Mouse (Mus musculus) forebrain, embryonic 15.5 days (tissue): ENCODE data around the gene Cd93. TPM values are rescaled to one million over a fixed set of nuclear protein-coding genes. Genes with fewer than 3 reads are reported as not detected.

ENCODE experiments used
- ATAC-seq: fragments of 200-750 bp; cut with Nextera tagmentation; replicated peaks from 2 replicates; pipeline ENCODE4 v1.8.0; 2017; ENCODE audit warnings: mild to moderate bottlenecking, moderate TSS enrichment, moderate library complexity
- H3K27ac ChIP-seq: fragments of 300-500 bp; sonication (generic); replicated peaks from 2 replicates; pipeline ENCODE4 v1.5.1; 2015; ENCODE audit warnings: mild to moderate bottlenecking, inconsistent platforms
- H3K27me3 ChIP-seq: fragments of 300-500 bp; sonication (generic); 2 replicates; pipeline ENCODE4 v1.6.1; 2015; ENCODE audit warnings: inconsistent platforms
- H3K36me3 ChIP-seq: fragments of 300-500 bp; sonication (generic); 2 replicates; pipeline ENCODE4 v1.6.1; 2015; ENCODE audit warnings: mild to moderate bottlenecking, inconsistent platforms
- H3K4me1 ChIP-seq: fragments of 300-500 bp; sonication (generic); 2 replicates; pipeline ENCODE4 v1.6.1; 2015; ENCODE audit warnings: inconsistent platforms
- H3K4me2 ChIP-seq: fragments of 300-500 bp; sonication (generic); replicated peaks from 2 replicates; pipeline ENCODE4 v1.6.1; 2015; ENCODE audit warnings: mild to moderate bottlenecking, inconsistent platforms
- H3K4me3 ChIP-seq: fragments of 300-500 bp; sonication (generic); 2 replicates; pipeline ENCODE4 v1.5.1; 2015; ENCODE audit warnings: mild to moderate bottlenecking, inconsistent platforms
- H3K9ac ChIP-seq: fragments of 300-500 bp; sonication (generic); replicated peaks from 2 replicates; pipeline ENCODE4 v1.6.1; 2015; ENCODE audit warnings: mild to moderate bottlenecking, inconsistent platforms
- H3K9me3 ChIP-seq: fragments of 300-500 bp; sonication (generic); 2 replicates; pipeline ENCODE4 v1.6.1; 2016; ENCODE audit warnings: inconsistent platforms
- WGBS: fragments of 180-500 bp; shearing (Covaris S2); methylation state at CpG from one replicate; pipeline ENCODE4 v1.1.7; 2015; ENCODE audit warnings: mixed read lengths; 5-methylcytosine and 5-hydroxymethylcytosine counted together
- polyA plus RNA-seq: library from polyadenylated mRNA; unstranded; fragments of >200 nt; fragmentation: Nextera tagmentation; extraction: Ambion mirVana; gene quantifications from 2 replicates; pipeline ENCODE4 v1.2.1, GENCODE M21; 2015

Gene Cd93
- polyA plus RNA-seq, 1 experiment from 2014 or later, result 6.2 TPM

DNA sequence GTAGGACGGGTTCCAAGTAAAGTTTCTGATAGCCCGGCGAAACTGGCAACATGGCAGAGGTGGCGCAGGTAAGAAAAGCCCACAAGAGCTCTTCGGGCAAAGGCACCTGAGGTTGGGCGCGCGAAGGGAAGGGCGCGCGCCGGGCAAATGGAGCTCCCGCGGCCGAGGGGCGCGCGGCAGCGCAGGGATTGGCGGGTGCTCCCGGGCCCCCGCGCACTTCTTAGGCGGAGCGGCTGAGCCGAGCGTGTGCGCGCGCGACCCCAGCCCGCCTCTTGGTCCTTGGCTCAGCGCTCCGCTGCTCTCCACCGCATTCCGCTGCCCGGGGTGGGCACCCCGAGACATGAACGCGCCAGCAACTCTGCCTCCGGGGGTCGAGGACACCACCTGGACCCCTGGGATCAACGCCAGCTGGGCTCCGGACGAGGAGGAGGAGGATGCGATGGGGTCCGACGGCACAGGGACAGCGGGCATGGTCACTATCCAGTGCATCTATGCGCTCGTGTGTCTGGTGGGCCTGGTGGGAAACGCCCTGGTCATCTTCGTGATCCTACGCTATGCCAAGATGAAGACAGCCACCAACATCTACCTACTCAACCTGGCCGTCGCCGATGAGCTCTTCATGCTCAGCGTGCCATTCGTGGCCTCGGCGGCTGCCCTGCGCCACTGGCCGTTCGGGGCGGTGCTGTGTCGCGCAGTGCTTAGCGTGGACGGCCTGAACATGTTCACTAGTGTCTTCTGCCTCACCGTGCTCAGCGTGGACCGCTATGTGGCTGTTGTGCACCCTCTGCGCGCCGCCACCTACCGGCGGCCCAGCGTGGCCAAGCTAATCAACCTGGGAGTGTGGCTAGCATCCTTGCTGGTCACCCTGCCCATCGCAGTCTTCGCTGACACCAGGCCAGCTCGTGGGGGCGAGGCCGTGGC is 48.0 kb downstream of the Cd93 start, which contains the start of gene Sstr4:
Gene Sstr4 (plus strand): TSS at position 214 of the 921 bp plus-strand sequence.
- WGBS, result 3% methylated on average over 83 of the region's 83 CpGs
- peak within 1 kb of the TSS; percentile 58 for H3K4me3 ChIP-seq
- H3K36me3 ChIP-seq, result no peaks in the 10 kb centered on the region
- peak within 1 kb of the TSS; percentile 94 for H3K4me2 ChIP-seq
- peak within 1 kb of the TSS; percentile 54 for H3K9ac ChIP-seq
- H3K27ac ChIP-seq, result no peak within 1 kb of the TSS
- H3K9me3 ChIP-seq, result no peaks in the 10 kb centered on the region
- ATAC-seq, result peak; percentile 91
- H3K27me3 ChIP-seq, result peaks cover 21% of the 10 kb centered on the region; the same call in 1 of the 2 replicates
- H3K4me1 ChIP-seq, result peaks cover 9% of the 10 kb centered on the region

DNA sequence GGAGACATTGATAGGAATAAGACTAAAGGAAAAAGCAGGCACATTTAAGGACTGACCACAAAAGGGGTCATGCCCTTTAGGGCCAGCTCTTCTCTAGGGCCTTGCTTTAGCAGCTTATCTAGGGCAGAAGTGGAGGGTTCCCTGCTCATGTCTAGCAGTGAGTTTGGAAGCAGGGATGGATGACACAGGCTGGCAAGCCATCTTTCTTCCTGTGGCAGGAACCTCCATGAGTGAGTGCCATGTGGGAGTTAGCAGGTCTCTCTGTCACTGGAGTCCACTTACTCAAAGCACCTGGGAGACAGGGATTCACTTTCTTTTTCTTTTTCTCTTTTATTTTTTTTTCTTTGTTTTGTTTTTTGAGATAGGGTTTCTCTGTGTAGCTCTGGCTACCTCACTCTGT is 49.5 kb downstream of the Cd93 start:
- peaks cover 21% of the 10 kb centered on the region; the same call in 1 of the 2 replicates for H3K27me3 ChIP-seq
- H3K36me3 ChIP-seq, result no peaks in the 10 kb centered on the region
- no peaks in the 10 kb centered on the region for H3K9me3 ChIP-seq
- H3K9ac ChIP-seq, result no peak overlapping the region
- H3K4me1 ChIP-seq, result peaks cover 9% of the 10 kb centered on the region
- no peak overlapping the region for H3K4me2 ChIP-seq
- no peak overlapping the region for H3K27ac ChIP-seq
- H3K4me3 ChIP-seq, result no peak overlapping the region
- ATAC-seq, result no peak

DNA sequence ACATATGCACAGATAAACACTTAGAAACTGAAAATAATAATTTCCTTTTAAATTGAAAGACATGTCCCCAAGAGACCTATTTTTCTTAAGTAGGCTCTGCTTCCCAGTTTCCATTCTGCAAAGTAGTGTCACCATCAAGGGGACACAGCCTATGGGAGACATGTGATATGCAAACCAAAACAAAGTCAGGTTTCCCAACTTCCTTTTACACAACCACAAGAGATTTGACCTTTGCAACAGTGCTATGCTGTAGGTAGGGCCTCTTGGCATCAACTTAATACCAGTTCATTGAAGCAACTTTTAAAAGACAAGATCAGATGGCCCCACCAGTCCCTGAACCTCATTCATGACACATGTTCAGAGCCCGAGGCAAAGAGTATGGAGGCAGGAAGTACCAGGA is 50.2 kb downstream of the Cd93 start:
- Histone ChIP-seq H3K4me1 (peaks cover 9% of the 10 kb centered on the region), H3K9ac (no peak overlapping the region), H3K27me3 (peaks cover 21% of the 10 kb centered on the region; the same call in 1 of the 2 replicates), H3K36me3 (no peaks in the 10 kb centered on the region), H3K27ac (no peak overlapping the region), H3K9me3 (no peaks in the 10 kb centered on the region), H3K4me2 (no peak overlapping the region), H3K4me3 (no peak overlapping the region)
- 76% methylated on average over 1 of the region's 1 CpGs for WGBS
- ATAC-seq, result no peak

DNA sequence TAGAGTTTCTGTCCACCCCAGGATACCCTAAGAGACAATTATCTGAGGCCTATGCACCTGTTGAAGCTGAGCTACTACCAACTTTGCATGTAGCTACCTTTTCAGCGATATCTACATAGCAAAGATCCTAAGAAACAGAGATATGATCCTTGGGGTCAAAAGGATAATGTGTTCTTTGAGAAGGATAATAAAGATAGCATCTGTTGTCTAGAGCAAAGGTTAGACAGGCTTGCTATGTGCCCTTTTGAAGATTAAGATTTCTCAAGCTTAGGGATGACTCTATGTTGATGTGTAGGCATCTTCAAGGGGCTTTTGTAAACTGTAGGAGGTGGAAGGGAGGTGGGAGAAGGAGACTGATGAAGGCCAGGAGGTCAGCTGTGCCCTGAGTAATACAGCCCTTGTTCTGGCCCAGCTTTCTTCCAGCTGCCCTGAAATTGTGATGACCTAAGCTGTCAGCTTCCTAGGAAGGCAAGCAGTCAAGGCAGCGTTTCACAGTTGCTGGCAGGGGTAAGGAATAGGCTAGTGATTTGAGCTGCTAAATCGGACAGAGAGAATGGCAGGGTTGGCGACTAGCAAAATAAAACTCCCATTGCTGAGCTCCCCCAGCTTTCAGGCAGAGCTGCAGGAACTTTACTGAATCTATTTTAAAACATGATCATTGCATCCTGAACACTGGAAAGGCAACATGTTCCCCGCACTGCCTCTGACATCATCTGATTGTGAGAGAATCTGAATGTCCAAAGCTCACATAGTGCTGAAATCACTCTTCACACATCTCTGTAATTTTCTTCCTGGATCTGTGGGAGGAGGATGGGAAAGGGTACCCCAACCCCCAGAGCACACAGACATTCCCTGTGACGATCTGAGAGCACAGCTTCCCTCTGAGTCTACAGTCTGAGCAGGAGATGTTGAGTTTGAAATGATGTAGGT is 55.4 kb downstream of the Cd93 start:
- no peaks in the 10 kb centered on the region for H3K4me1 ChIP-seq
- no peak for ATAC-seq

DNA sequence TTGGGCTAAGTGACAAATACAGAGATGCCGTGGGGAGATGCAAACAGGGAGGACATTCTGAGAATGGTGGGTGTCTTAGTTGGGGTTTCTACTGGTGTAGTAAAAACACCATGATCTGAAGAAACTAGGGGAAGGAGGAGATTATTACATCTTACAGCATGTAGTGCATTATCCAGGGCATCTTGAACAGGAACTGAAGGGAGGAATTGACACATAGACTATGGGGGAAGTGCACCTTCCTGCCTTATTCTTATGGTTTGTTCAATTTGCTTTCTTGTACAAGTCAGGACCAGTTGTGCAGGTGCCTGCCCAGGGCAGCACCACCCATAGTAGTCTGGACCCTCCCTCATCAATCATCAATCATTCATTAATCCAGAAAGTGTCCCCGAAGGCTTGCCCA is 56.4 kb downstream of the Cd93 start:
- Histone ChIP-seq H3K9me3 (no peaks in the 10 kb centered on the region), H3K27ac (no peak overlapping the region), H3K4me3 (no peak overlapping the region), H3K36me3 (no peaks in the 10 kb centered on the region), H3K27me3 (no peaks in the 10 kb centered on the region), H3K4me2 (no peak overlapping the region), H3K9ac (no peak overlapping the region), H3K4me1 (no peaks in the 10 kb centered on the region)
- ATAC-seq, result no peak
- 94% methylated on average over 2 of the region's 2 CpGs for WGBS

More for the DNA sequence above, 55.4 kb downstream of the Cd93 start:
- Histone ChIP-seq H3K27me3 (no peaks in the 10 kb centered on the region), H3K9me3 (no peaks in the 10 kb centered on the region), H3K9ac (no peak overlapping the region), H3K4me2 (no peak overlapping the region), H3K36me3 (no peaks in the 10 kb centered on the region), H3K27ac (no peak overlapping the region), H3K4me3 (no peak overlapping the region)
- 80% methylated on average over 6 of the region's 6 CpGs for WGBS

Other genes starting within 250 kb of the Cd93 start
- 1.2 and 1.5 TPM in 2 replicates for gene Sstr4, start 48.2 kb downstream of the Cd93 start, polyA plus RNA-seq
- gene Thbd, start 35.4 kb downstream of the Cd93 start, polyA plus RNA-seq, result 5.0 and 5.3 TPM in 2 replicates
- 62.4 and 72.9 TPM in 2 replicates for gene Nxt1, start 229.0 kb upstream of the Cd93 start, polyA plus RNA-seq
- 20.7 and 21.2 TPM in 2 replicates for gene Gzf1, start 237.5 kb upstream of the Cd93 start, polyA plus RNA-seq